Mouse (Mus musculus) liver, embryonic 14.5 days (tissue): ENCODE data around the gene Hipk1.
"Not testable (repeated sequence)": the region's sequence is repeated elsewhere in the genome, so short reads cannot be mapped to it uniquely, and the experiment has no call there.

Experiments used
- CTCF ChIP-seq: IDR thresholded peaks from 2 replicates; pipeline ENCODE4 v1.5.1; 2016; ENCODE audit warnings: antibody characterized with exemption, low read depth, control low read depth
- EP300 ChIP-seq: IDR thresholded peaks from 2 replicates; pipeline ENCODE4 v1.6.1; 2016; ENCODE audit warnings: antibody characterized with exemption, low read depth

DNA sequence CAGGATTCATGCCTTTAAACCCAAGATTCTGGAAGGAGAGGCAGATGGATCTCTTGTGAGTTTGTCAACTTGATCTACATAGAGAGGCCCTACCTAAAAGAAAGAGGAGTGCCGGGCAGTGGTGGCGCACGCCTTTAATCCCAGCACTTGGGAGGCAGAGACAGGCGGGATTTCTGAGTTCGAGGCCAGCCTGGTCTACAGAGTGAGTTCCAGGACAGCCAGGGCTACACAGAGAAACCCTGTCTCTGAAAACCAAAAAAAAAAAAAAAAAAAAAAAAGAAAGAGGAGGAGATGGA, 696 bp upstream of the Hipk1 start:
- TF ChIP-seq CTCF, EP300: not testable (repeated sequence)
